Mouse (Mus musculus) right cerebral cortex, adult 18-20 months (tissue): ENCODE measurements around the gene Mapk8ip2.

Experiments
- DNase-seq: peaks from one replicate; pipeline ENCODE4 v3.0.0; 2022; ENCODE audit warnings: mixed read lengths

Gene Mapk8ip2

GRCm38 (mm10) chr15:89452906-89453864 lies 528 bp upstream of the Mapk8ip2 start:
- DNase-seq, result no peak

DNA sequence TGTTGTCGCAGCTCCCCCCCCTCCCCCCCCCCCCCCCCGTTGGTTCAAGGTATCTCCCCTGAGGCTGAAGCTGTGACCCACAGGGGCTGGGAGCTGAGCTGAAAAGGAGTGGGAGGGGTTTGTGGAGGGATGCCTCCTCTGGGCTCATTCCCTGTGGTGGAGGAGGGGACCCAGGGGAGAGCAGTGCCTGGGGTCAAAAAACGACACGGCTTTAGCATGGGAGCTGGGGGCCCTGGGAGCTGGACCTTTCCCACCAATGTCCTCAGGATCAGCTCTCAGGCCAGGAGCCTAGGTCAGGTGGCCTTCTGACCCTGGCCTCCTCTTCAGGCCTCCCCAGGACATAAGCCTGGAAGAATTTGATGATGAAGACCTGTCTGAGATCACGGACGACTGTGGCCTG lies 1.1 kb downstream of the Mapk8ip2 start:
- no peak for DNase-seq

- DNase-seq, result no peak
These were observed 1.9 kb downstream of the Mapk8ip2 start for GRCm38 (mm10) chr15:89455642-89456041.

- DNase-seq, result no peak
These were observed 5.2 kb downstream of the Mapk8ip2 start for GRCm38 (mm10) chr15:89458942-89459341.

- DNase-seq, result no peak
These were observed 6.1 kb downstream of the Mapk8ip2 start for GRCm38 (mm10) chr15:89459821-89460220.

GRCm38 (mm10) chr15:89460298-89460697 lies 6.6 kb downstream of the Mapk8ip2 start:
- DNase-seq, result no peak

- no peak for DNase-seq
These were observed 7.6 kb downstream of the Mapk8ip2 start for GRCm38 (mm10) chr15:89461321-89461720.

DNA sequence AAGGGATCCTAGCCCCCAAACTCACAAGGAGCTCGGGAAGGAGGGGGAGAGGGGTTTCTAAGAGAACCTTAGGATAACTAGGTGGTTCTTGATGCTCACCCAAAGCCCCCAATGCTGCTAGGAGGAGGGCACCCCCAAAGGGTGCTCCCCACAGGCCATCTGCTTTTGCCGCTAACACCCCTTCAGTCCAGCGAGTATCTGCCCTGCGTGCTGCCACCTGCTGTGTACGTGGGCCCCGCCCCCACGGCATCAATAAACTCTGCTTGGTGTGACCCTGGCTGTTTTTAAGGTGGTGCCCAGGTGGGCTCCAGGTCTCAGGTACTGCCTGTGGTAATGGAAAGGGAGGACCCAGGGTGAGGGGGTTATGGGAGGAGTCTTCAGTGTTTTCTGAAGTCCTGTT lies 8.5 kb downstream of the Mapk8ip2 start:
- DNase-seq, result no peak

- DNase-seq, result no peak
These were observed 9.9 kb downstream of the Mapk8ip2 start for GRCm38 (mm10) chr15:89463334-89464235.

- DNase-seq, result no peak
These were observed 11.3 kb downstream of the Mapk8ip2 start for GRCm38 (mm10) chr15:89465052-89465451.

DNA sequence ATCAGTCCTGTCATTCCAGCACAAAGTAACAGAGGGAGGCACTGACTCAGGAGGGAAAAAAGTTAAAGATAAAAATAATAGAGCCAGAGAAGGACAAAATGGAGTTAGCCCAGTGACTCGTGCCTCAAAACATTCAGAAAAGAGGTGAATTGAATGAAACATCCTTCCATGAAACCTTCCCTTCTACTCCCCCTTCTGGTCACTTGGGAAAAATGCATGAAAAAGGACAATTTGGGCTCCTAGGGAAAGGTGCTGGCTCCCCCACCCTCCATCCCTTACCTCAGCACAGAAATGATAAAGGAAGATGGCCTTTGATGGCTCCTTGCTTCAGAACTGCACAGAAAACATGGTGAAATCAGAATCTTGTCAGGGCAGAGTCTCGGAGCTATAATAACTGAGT lies 14.9 kb downstream of the Mapk8ip2 start:
- DNase-seq, result no peak

DNA sequence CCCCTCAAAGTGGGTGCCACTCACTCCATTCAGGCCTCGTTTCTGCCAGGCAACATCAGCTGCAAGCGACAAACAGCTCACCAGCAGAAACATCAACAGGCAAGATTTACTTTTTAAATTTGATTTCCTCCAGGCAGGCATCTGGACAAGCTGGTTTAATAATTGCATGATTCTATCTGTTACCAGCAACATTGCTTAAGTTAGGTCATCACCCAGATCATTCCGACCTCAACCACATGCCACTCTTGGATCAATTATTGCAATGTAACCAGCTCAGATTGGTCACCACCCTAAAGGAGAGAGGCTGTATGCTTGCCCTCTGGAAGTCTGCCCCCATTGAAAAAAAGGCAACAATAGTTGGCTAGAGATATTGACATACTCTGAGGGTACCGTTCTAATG lies 17.8 kb downstream of the Mapk8ip2 start:
- DNase-seq, result no peak

GRCm38 (mm10) chr15:89473370-89473769 lies 19.7 kb downstream of the Mapk8ip2 start:
- no peak for DNase-seq

DNA sequence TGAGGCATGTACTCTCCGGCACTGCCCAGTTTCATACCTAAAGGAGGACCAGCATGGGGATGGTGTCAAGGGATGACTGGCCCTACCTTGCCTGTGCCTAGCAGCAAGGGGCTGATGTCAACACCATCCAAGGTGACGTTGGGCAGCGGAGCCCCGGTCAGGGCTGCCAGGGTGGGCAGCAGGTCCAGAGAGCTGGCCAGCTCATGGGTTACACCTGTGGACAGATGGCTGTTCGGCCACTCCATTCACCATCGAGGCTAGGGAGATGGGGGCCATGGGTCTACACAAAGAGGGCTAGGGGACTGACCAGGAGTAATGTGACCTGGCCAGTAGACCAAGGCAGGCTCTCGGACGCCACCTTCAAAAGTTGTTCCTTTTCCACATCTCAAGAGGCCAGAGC lies 20.2 kb downstream of the Mapk8ip2 start:
- DNase-seq, result no peak

- no peak for DNase-seq
These were observed 21.0 kb downstream of the Mapk8ip2 start for GRCm38 (mm10) chr15:89474596-89475292.

GRCm38 (mm10) chr15:89475293-89475600 lies 21.5 kb downstream of the Mapk8ip2 start:
- DNase-seq, result no peak

GRCm38 (mm10) chr15:89475611-89476474 lies 22.1 kb downstream of the Mapk8ip2 start:
- DNase-seq, result peak; percentile 96

DNA sequence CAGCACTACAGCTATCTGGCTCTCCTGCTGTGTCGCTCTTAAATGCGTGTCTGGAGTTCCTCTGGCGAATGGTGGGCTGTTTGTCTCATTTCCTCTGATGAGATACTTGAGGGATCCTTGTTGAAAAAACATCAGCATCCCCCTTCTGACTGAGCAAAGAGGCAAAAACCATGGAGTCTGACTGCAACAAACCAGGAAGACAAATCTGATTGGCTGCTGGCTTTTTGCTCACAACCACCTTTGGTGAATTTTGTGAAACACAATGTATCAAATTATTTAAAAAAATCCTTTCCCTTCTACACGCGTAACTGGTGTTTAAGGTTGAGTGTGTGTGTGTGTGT lies 22.7 kb downstream of the Mapk8ip2 start:
- DNase-seq, result no peak

DNA sequence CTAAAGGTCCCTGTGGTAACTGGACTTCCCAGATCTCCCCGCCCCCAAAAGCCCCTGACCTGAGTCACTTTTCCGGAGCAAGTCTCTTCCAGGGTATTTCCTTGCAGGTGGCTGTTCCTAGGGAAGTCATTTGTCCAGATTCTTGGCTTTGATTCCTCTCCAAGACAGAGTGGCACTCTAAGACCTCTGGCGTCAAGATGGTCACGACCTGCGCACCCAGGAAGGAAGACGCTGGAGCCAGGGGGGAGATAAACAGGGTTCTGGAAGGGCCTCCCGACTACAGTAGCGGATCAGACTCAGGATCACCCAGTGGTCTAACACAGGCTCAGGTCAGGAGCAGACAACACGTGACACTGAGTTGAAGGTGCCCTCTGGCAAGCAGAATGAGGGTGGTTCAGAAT lies 23.4 kb downstream of the Mapk8ip2 start, which contains the start of gene Arsa:
Gene Arsa (minus strand): TSS at position 335 of the 401 bp plus-strand sequence.
- no peak for DNase-seq

DNA sequence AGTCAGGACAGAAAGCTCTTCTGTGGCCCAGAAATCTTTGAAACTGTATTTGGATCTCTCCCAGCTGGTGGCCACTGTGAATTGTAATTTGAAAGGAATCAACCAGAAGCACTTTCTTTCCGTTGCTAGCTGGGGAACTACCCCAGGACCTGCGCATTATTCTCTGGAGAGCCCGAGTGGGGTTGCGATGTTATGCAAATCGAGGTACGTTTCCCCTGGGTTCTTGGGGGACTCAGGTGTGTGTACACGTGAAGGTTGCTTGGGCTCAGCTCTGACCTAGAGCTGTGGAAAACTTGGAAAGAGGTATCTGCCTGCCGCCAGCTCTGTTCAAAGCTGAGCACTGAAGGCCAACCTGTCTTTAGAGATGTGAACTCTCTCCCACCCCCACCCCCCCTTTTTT lies 24.1 kb downstream of the Mapk8ip2 start:
- no peak for DNase-seq

- no peak for DNase-seq
These were observed 24.9 kb downstream of the Mapk8ip2 start for GRCm38 (mm10) chr15:89478622-89479021.

GRCm38 (mm10) chr15:89480584-89480983 lies 26.9 kb downstream of the Mapk8ip2 start:
- no peak for DNase-seq
